Mouse (Mus musculus) CH12.LX (cell line): ENCODE results near the gene 1110008L16Rik.

ENCODE experiments used
- BHLHE40 ChIP-seq: IDR thresholded peaks from 2 replicates; pipeline ENCODE4 v1.6.1; 2011; ENCODE audit warnings: mild to moderate bottlenecking, low read depth, low read length, improper control_type of control experiment
- CTCF ChIP-seq, 2 experiments: IDR thresholded peaks in 1 of 2; conservative IDR thresholded peaks in 1 of 2; 2 replicates each; pipeline ENCODE4 v1.5.1; 2011 to 2012; ENCODE audit warnings: low read depth in 2 of 2, low read length in 2 of 2, improper control_type of control experiment in 1 of 2, inconsistent platforms in 1 of 2, mild to moderate bottlenecking in 1 of 2, moderate library complexity in 1 of 2
- EP300 ChIP-seq: IDR thresholded peaks from 2 replicates; pipeline ENCODE4 v1.6.1; 2011; ENCODE audit warnings: low read length, improper control_type of control experiment
- ETS1 ChIP-seq: conservative IDR thresholded peaks from 2 replicates; pipeline ENCODE4 v1.6.1; 2012; ENCODE audit warnings: low read depth, mild to moderate bottlenecking, inconsistent platforms, low read length, improper control_type of control experiment, moderate library complexity
- MAFK ChIP-seq: IDR thresholded peaks from 2 replicates; pipeline ENCODE4 v1.6.1; 2011; ENCODE audit warnings: low read length, improper control_type of control experiment; ENCODE audit not compliant: insufficient replicate concordance
- MXI1 ChIP-seq: IDR thresholded peaks from 2 replicates; pipeline ENCODE4 v1.6.1; 2011; ENCODE audit warnings: mild to moderate bottlenecking, low read depth, low read length, improper control_type of control experiment
- NELFE ChIP-seq: IDR thresholded peaks from 2 replicates; pipeline ENCODE4 v1.6.1; 2011; ENCODE audit warnings: low read depth, low read length, improper control_type of control experiment
- POLR2A ChIP-seq: IDR thresholded peaks from 2 replicates; pipeline ENCODE4 v1.6.1; 2011; ENCODE audit warnings: low read depth, mild to moderate bottlenecking, improper control_type of control experiment, low read length
- POLR2AphosphoS2 ChIP-seq: IDR thresholded peaks from 2 replicates; pipeline ENCODE4 v1.6.1; 2011; ENCODE audit warnings: low read depth, low read length, improper control_type of control experiment
- SMC3 ChIP-seq: IDR thresholded peaks from 2 replicates; pipeline ENCODE4 v1.6.1; 2011; ENCODE audit warnings: low read depth, low read length, improper control_type of control experiment
- TBP ChIP-seq: conservative IDR thresholded peaks from 2 replicates; pipeline ENCODE4 v1.6.1; 2011; ENCODE audit warnings: low read depth, low read length, improper control_type of control experiment
- ZMIZ1 ChIP-seq: IDR thresholded peaks from 2 replicates; pipeline ENCODE4 v1.6.1; 2012; ENCODE audit warnings: low read depth, mild to moderate bottlenecking, inconsistent platforms, low read length, improper control_type of control experiment

- TF ChIP-seq CTCF (conservative IDR thresholded peaks at IDR 0.05 in 1 of 2, IDR thresholded peaks at IDR 0.05 in 1 of 2; ENCODE audit: low read depth in 2 of 2, low read length in 2 of 2) (no peak), EP300 (no peak), MXI1 (no peak), POLR2A (no peak), POLR2AphosphoS2 (no peak), MAFK (no peak), TBP (no peak), BHLHE40 (no peak), ZMIZ1 (no peak), ETS1 (no peak), NELFE (no peak), SMC3 (no peak)
These were observed 115.9 kb downstream of the 1110008L16Rik start for GRCm38 (mm10) chr12:55415255-55415654.
